Mouse (Mus musculus) forebrain, embryonic 10.5 days (tissue): ENCODE measurements at regions not wholly inside any gene's neighbourhood (a gene's known extent, or its start where the extent isn't known, plus 50 kb on each side); places are given as distances from the start of the nearest gene placed in this dataset.

Experiments
- DNase-seq: peaks from one replicate; pipeline ENCODE4 v3.0.0-alpha.2; 2017; ENCODE audit warnings: low spot score; ENCODE audit errors: extremely low spot score
- H3K27ac ChIP-seq: fragments of 300-500 bp; sonication (generic); 2 replicates; pipeline ENCODE4 v1.5.1; 2016; ENCODE audit warnings: mild to moderate bottlenecking
- H3K27me3 ChIP-seq: fragments of 300-500 bp; sonication (generic); 2 replicates; pipeline ENCODE4 v1.6.1; 2016; ENCODE audit warnings: mild to moderate bottlenecking; ENCODE audit not compliant: poor library complexity, severe bottlenecking
- H3K36me3 ChIP-seq: fragments of 300-500 bp; sonication (generic); replicated peaks from 2 replicates; pipeline ENCODE4 v1.6.1; 2016; ENCODE audit warnings: mild to moderate bottlenecking, moderate library complexity
- H3K4me1 ChIP-seq: fragments of 300-500 bp; sonication (generic); 2 replicates; pipeline ENCODE4 v1.6.1; 2016
- H3K4me3 ChIP-seq: fragments of 300-500 bp; sonication (generic); 2 replicates; pipeline ENCODE4 v1.5.1; 2016; ENCODE audit warnings: mild to moderate bottlenecking, moderate library complexity
- H3K9me3 ChIP-seq: fragments of 300-500 bp; sonication (generic); 2 replicates; pipeline ENCODE4 v1.6.1; 2016; ENCODE audit warnings: mild to moderate bottlenecking, moderate library complexity
- WGBS: fragments of 180-500 bp; shearing (Covaris S2); methylation state at CpG from one replicate; pipeline ENCODE4 v1.1.7; 2016; 5-methylcytosine and 5-hydroxymethylcytosine counted together

- H3K27ac ChIP-seq, result no peak overlapping the region
- no peaks in the 10 kb centered on the region for H3K36me3 ChIP-seq
- H3K4me1 ChIP-seq, result peaks cover 5% of the 10 kb centered on the region; the same call in 1 of the 2 replicates
- H3K27me3 ChIP-seq, result no peaks in the 10 kb centered on the region
- H3K4me3 ChIP-seq, result no peak overlapping the region
- DNase-seq, result no peak
- no peaks in the 10 kb centered on the region for H3K9me3 ChIP-seq
Measured at GRCm38 (mm10) chr13:102135210-102135609, 367.2 kb upstream of the Pik3r1 start.

GRCm38 (mm10) chr13:102142986-102143385 is 375.0 kb upstream of the Pik3r1 start:
- 86% methylated on average over 7 of the region's 7 CpGs for WGBS
- Histone ChIP-seq H3K4me3 (no peak overlapping the region), H3K27me3 (no peaks in the 10 kb centered on the region), H3K9me3 (no peaks in the 10 kb centered on the region), H3K36me3 (no peaks in the 10 kb centered on the region), H3K27ac (no peak overlapping the region), H3K4me1 (no peaks in the 10 kb centered on the region)
- no peak for DNase-seq

GRCm38 (mm10) chr13:102143848-102144247 is 375.8 kb upstream of the Pik3r1 start:
- H3K27me3 ChIP-seq, result no peaks in the 10 kb centered on the region
- no peak overlapping the region for H3K27ac ChIP-seq
- no peak for DNase-seq
- H3K9me3 ChIP-seq, result no peaks in the 10 kb centered on the region
- H3K4me1 ChIP-seq, result no peaks in the 10 kb centered on the region
- no peaks in the 10 kb centered on the region for H3K36me3 ChIP-seq
- H3K4me3 ChIP-seq, result no peak overlapping the region
- WGBS, result 82% methylated on average over 2 of the region's 2 CpGs

- Histone ChIP-seq H3K27ac (no peak overlapping the region), H3K9me3 (no peaks in the 10 kb centered on the region), H3K27me3 (no peaks in the 10 kb centered on the region), H3K36me3 (no peaks in the 10 kb centered on the region), H3K4me3 (no peak overlapping the region), H3K4me1 (no peaks in the 10 kb centered on the region)
- no peak for DNase-seq
- WGBS, result 94% methylated on average over 2 of the region's 2 CpGs
Measured at GRCm38 (mm10) chr13:102148039-102148438, 380.0 kb upstream of the Pik3r1 start.

GRCm38 (mm10) chr13:102153785-102154608 is 386.0 kb upstream of the Pik3r1 start:
- H3K27me3 ChIP-seq, result no peaks in the 10 kb centered on the region
- WGBS, result 72% methylated on average over 5 of the region's 5 CpGs
- peaks cover 10% of the 10 kb centered on the region for H3K4me1 ChIP-seq
- no peaks in the 10 kb centered on the region for H3K9me3 ChIP-seq
- H3K27ac ChIP-seq, result no peak overlapping the region
- no peak for DNase-seq
- no peaks in the 10 kb centered on the region for H3K36me3 ChIP-seq
- no peak overlapping the region for H3K4me3 ChIP-seq

- H3K27me3 ChIP-seq, result no peaks in the 10 kb centered on the region
- WGBS, result 74% methylated on average over 2 of the region's 2 CpGs
- no peaks in the 10 kb centered on the region for H3K9me3 ChIP-seq
Measured at GRCm38 (mm10) chr13:102154609-102154899, 386.5 kb upstream of the Pik3r1 start.

GRCm38 (mm10) chr13:102157369-102158130 is 389.5 kb upstream of the Pik3r1 start:
- Histone ChIP-seq H3K27me3 (no peaks in the 10 kb centered on the region), H3K9me3 (no peaks in the 10 kb centered on the region), H3K27ac (no peak overlapping the region), H3K4me3 (no peak overlapping the region), H3K4me1 (peaks cover 10% of the 10 kb centered on the region), H3K36me3 (no peaks in the 10 kb centered on the region)
- 75% methylated on average over 6 of the region's 6 CpGs for WGBS
- DNase-seq, result no peak

More at GRCm38 (mm10) chr13:102154609-102154899, 386.5 kb upstream of the Pik3r1 start:
- Histone ChIP-seq H3K36me3 (no peaks in the 10 kb centered on the region), H3K4me1 (peaks cover 10% of the 10 kb centered on the region), H3K27ac (no peak overlapping the region), H3K4me3 (no peak overlapping the region)
- no peak for DNase-seq

GRCm38 (mm10) chr13:102173382-102174234 is 405.6 kb upstream of the Pik3r1 start:
- Histone ChIP-seq H3K9me3 (no peaks in the 10 kb centered on the region), H3K36me3 (no peaks in the 10 kb centered on the region), H3K4me1 (no peaks in the 10 kb centered on the region), H3K4me3 (no peak overlapping the region), H3K27me3 (no peaks in the 10 kb centered on the region), H3K27ac (no peak overlapping the region)
- 91% methylated on average over 9 of the region's 9 CpGs for WGBS
- no peak for DNase-seq

GRCm38 (mm10) chr13:102174431-102174830 is 406.4 kb upstream of the Pik3r1 start:
- WGBS, result 81% methylated on average over 3 of the region's 3 CpGs
- no peaks in the 10 kb centered on the region for H3K36me3 ChIP-seq
- DNase-seq, result no peak
- no peaks in the 10 kb centered on the region for H3K4me1 ChIP-seq
- no peaks in the 10 kb centered on the region for H3K27me3 ChIP-seq
- no peak overlapping the region for H3K27ac ChIP-seq
- H3K4me3 ChIP-seq, result no peak overlapping the region
- H3K9me3 ChIP-seq, result no peaks in the 10 kb centered on the region

GRCm38 (mm10) chr13:102174896-102175295 is 406.9 kb upstream of the Pik3r1 start:
- WGBS, result 85% methylated on average over 2 of the region's 2 CpGs
- Histone ChIP-seq H3K36me3 (no peaks in the 10 kb centered on the region), H3K27me3 (no peaks in the 10 kb centered on the region), H3K4me3 (no peak overlapping the region), H3K9me3 (no peaks in the 10 kb centered on the region), H3K4me1 (no peaks in the 10 kb centered on the region), H3K27ac (no peak overlapping the region)
- no peak for DNase-seq

GRCm38 (mm10) chr13:102175406-102175805 is 407.4 kb upstream of the Pik3r1 start:
- Histone ChIP-seq H3K36me3 (no peaks in the 10 kb centered on the region), H3K27me3 (no peaks in the 10 kb centered on the region), H3K27ac (no peak overlapping the region), H3K4me1 (no peaks in the 10 kb centered on the region), H3K9me3 (no peaks in the 10 kb centered on the region), H3K4me3 (no peak overlapping the region)
- 95% methylated on average over 1 of the region's 1 CpGs for WGBS
- DNase-seq, result no peak

GRCm38 (mm10) chr13:102176456-102176855 is 408.4 kb upstream of the Pik3r1 start:
- H3K4me1 ChIP-seq, result no peaks in the 10 kb centered on the region
- WGBS, result 87% methylated on average over 2 of the region's 2 CpGs
- no peak overlapping the region for H3K27ac ChIP-seq
- no peaks in the 10 kb centered on the region for H3K27me3 ChIP-seq
- H3K9me3 ChIP-seq, result no peaks in the 10 kb centered on the region
- no peaks in the 10 kb centered on the region for H3K36me3 ChIP-seq
- no peak for DNase-seq
- no peak overlapping the region for H3K4me3 ChIP-seq

- Histone ChIP-seq H3K4me3 (no peak overlapping the region), H3K27me3 (no peaks in the 10 kb centered on the region), H3K27ac (no peak overlapping the region), H3K9me3 (no peaks in the 10 kb centered on the region), H3K4me1 (no peaks in the 10 kb centered on the region), H3K36me3 (no peaks in the 10 kb centered on the region)
- DNase-seq, result no peak
Measured at GRCm38 (mm10) chr13:102194716-102195115, 426.7 kb upstream of the Pik3r1 start.
